Mouse (Mus musculus) heart, embryonic 12.5 days (tissue): ENCODE results near the gene Atp5e. TPM values are rescaled to one million over a fixed set of nuclear protein-coding genes. Genes with fewer than 3 reads are reported as not detected.
A peak's percentile ranks its signal among the peaks of the same experiment; 100 is the strongest.

Experiments
- ATAC-seq: fragments of 200-750 bp; cut with Nextera tagmentation; 2 replicates; pipeline ENCODE4 v1.8.0; 2017; ENCODE audit warnings: moderate TSS enrichment, moderate library complexity; ENCODE audit not compliant: insufficient number of reproducible peaks, low FRiP score
- H3K27ac ChIP-seq: fragments of 300-500 bp; sonication (generic); 2 replicates; pipeline ENCODE4 v1.5.1; 2016; ENCODE audit warnings: mild to moderate bottlenecking, moderate library complexity; ENCODE audit not compliant: poor library complexity, severe bottlenecking
- H3K27me3 ChIP-seq: fragments of 300-500 bp; sonication (generic); replicated peaks from 2 replicates; pipeline ENCODE4 v1.6.1; 2016; ENCODE audit warnings: mild to moderate bottlenecking, moderate library complexity
- H3K36me3 ChIP-seq: fragments of 300-500 bp; sonication (generic); 2 replicates; pipeline ENCODE4 v1.6.1; 2016; ENCODE audit warnings: mild to moderate bottlenecking, moderate library complexity
- H3K4me1 ChIP-seq: fragments of 300-500 bp; sonication (generic); replicated peaks from 2 replicates; pipeline ENCODE4 v1.6.1; 2016; ENCODE audit warnings: mild to moderate bottlenecking
- H3K4me2 ChIP-seq: fragments of 300-500 bp; sonication (generic); 2 replicates; pipeline ENCODE4 v1.6.1; 2016; ENCODE audit warnings: mild to moderate bottlenecking, moderate library complexity
- H3K4me3 ChIP-seq: fragments of 300-500 bp; sonication (generic); 2 replicates; pipeline ENCODE4 v1.5.1; 2016; ENCODE audit warnings: mild to moderate bottlenecking
- H3K9ac ChIP-seq: fragments of 300-500 bp; sonication (generic); 2 replicates; pipeline ENCODE4 v1.6.1; 2016; ENCODE audit warnings: mild to moderate bottlenecking, moderate library complexity
- H3K9me3 ChIP-seq: fragments of 300-500 bp; sonication (generic); replicated peaks from 2 replicates; pipeline ENCODE4 v1.6.1; 2016; ENCODE audit warnings: mild to moderate bottlenecking, moderate library complexity
- WGBS: fragments of 180-500 bp; shearing (Covaris S2); methylation state at CpG from one replicate; pipeline ENCODE4 v1.1.7; 2016; 5-methylcytosine and 5-hydroxymethylcytosine counted together
- polyA plus RNA-seq: library from polyadenylated mRNA; unstranded; fragments of >200 nt; fragmentation: Nextera tagmentation; extraction: Ambion mirVana; gene quantifications from 2 replicates; pipeline ENCODE4 v1.2.1, GENCODE M21; 2016

The Atp5e gene
- polyA plus RNA-seq, 1 experiment from 2014 or later = 1,054 TPM

DNA sequence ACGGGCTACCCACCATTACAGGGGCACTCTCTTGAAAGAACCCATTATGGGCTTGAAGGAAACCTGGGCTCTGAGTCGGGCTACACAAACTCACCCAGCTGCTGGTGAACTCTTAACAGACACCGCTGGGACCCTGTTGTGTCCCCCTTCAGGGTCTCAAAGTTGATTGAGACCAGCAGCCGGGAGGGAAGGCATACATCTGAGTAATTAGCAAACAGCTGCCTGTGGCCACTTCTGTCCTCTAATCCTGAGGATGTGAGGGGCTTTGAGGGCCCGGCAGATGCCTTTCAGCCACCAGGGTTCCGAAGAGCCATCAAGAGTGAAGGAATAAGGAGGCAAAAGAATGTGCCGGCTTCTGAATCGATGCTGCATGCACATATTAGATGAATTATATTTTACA, 17.0 kb downstream of the Atp5e start:
- Histone ChIP-seq H3K9ac (no peak overlapping the region), H3K27ac (no peak overlapping the region), H3K4me2 (no peak overlapping the region), H3K4me3 (no peak overlapping the region), H3K4me1 (peaks cover 13% of the 10 kb centered on the region), H3K27me3 (peaks cover 13% of the 10 kb centered on the region; the same call in 1 of the 2 replicates), H3K36me3 (no peaks in the 10 kb centered on the region), H3K9me3 (no peaks in the 10 kb centered on the region)
- ATAC-seq = no peak
- 72% methylated on average over 8 of the region's 8 CpGs for WGBS

DNA sequence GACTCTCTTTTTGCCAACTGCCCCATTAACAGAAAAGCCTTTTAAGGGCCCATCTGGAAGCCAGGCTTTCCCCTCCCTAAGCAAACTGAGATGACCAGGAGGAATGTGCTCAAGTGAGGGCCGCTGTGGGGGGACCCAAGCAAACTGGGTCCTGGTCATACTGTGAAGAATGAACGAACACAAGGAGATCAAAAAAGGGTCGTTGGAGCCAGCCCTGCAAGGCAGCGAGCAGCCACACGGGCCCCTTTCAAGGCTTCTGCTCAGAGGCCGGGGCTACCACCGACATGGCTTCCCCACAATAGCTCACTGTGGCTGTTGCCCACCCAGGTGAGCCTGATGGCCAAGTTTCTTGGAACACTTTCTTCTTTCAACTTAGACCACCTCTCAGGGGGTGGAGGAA, 17.4 kb downstream of the Atp5e start:
- 57% methylated on average over 7 of the region's 7 CpGs for WGBS
- Histone ChIP-seq H3K4me1 (peaks cover 15% of the 10 kb centered on the region), H3K27ac (no peak overlapping the region)

DNA sequence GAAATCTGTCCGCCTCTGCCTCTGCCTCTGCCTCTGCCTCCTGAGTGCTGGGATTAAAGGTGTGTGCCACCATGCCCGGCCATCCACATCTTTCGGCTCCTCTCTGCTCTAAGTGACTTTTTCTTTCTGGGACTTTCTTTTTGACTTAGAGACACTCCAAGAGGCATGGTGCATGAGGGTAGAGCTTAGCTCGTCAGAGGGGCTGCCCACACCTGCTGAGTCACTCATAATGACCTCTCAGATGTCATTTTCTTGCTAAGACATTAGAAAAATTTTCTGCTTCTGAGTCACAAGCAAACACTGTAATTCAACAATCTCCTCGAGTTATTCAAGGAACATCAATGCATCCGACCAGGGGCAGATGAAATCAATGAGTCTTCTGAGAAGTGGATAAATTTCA, 18.9 kb downstream of the Atp5e start:
- Histone ChIP-seq H3K9ac (no peak overlapping the region), H3K27me3 (peaks cover 13% of the 10 kb centered on the region; the same call in 1 of the 2 replicates), H3K9me3 (no peaks in the 10 kb centered on the region), H3K27ac (no peak overlapping the region), H3K4me3 (no peak overlapping the region), H3K4me1 (peaks cover 15% of the 10 kb centered on the region), H3K36me3 (no peaks in the 10 kb centered on the region), H3K4me2 (no peak overlapping the region)
- WGBS = 80% methylated on average over 6 of the region's 6 CpGs
- ATAC-seq = no peak

More for the DNA sequence above, 17.4 kb downstream of the Atp5e start:
- Histone ChIP-seq H3K9ac (no peak overlapping the region), H3K27me3 (peaks cover 13% of the 10 kb centered on the region; the same call in 1 of the 2 replicates), H3K36me3 (no peaks in the 10 kb centered on the region), H3K4me2 (no peak overlapping the region), H3K9me3 (no peaks in the 10 kb centered on the region), H3K4me3 (no peak overlapping the region)
- ATAC-seq = no peak

DNA sequence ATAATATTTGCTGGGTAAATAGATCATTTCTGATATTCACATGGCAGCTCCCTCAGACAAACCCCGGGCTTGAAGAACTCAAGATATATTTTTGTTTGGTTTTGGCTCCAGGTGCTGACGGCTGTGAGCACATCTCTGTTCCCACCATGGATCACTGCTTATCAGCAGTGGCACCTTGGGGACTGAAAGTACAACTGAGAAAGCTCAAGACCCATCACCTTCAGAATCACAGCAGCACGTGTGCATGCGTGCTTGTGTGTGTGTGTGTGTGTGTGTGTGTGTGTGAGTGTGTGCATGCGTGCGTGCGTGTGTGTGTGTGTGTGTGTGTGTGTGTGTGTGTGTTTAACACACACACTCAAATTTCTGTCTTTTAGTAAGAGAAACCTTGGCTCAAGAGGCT, 19.5 kb downstream of the Atp5e start:
- no peak overlapping the region for H3K9ac ChIP-seq
- H3K9me3 ChIP-seq = no peaks in the 10 kb centered on the region
- no peak overlapping the region for H3K4me3 ChIP-seq
- no peak for ATAC-seq
- H3K27ac ChIP-seq = no peak overlapping the region
- H3K4me1 ChIP-seq = peaks cover 21% of the 10 kb centered on the region
- H3K36me3 ChIP-seq = no peaks in the 10 kb centered on the region
- H3K27me3 ChIP-seq = peaks cover 13% of the 10 kb centered on the region; the same call in 1 of the 2 replicates
- no peak overlapping the region for H3K4me2 ChIP-seq
- 61% methylated on average over 7 of the region's 7 CpGs for WGBS

DNA sequence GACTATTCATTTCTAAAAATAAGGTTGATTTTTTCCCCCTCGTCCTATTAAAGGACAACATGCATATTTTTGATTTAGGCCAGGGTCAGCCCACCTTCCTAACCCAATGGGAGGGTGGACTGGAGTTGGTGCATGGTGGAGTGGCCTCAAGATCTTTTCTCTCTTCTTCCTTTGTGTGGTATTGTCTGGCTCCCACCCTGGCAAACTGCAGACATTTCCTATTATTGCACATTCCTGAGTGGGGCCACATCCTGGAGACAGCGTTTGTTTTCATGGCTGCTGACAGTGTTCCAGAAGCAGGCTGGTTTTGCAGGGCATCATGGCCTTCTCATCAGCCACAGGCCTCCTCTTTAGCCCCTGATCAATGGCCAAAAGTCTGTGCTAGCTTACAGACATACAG, 20.9 kb downstream of the Atp5e start:
- Histone ChIP-seq H3K4me1 (peaks cover 32% of the 10 kb centered on the region), H3K9ac (no peak overlapping the region), H3K27ac (no peak overlapping the region; the same call in 1 of the 2 replicates), H3K4me3 (no peak overlapping the region), H3K27me3 (peaks cover 13% of the 10 kb centered on the region; the same call in 1 of the 2 replicates), H3K9me3 (no peaks in the 10 kb centered on the region), H3K4me2 (no peak overlapping the region), H3K36me3 (no peaks in the 10 kb centered on the region)
- 44% methylated on average over 2 of the region's 2 CpGs for WGBS
- ATAC-seq = no peak

DNA sequence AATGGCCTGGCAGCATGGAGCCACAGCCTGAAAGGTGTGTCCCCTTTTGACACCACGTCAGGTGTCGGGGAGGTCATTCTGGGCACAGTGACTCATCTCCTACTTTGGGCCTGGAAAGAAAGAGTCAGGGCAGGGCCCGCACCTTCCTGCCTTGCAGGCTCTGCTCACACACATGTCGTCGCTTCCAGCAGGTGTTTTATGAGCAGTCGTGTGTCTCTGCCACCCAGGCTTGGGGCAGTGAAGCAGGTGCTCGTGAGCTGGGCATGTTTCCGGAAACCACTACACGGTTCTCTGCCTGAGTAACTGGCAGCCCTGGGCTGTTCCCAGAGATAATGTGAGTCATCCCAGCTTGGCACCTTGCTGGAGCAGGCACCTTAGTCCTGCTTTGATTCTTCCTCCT, 21.4 kb downstream of the Atp5e start:
- Histone ChIP-seq H3K9ac (0 out of 2 replicates have a peak overlapping the region, but pooled peaks have one; percentile 13), H3K27ac (0 out of 2 replicates have a peak overlapping the region, but pooled peaks have one; percentile 41), H3K9me3 (no peaks in the 10 kb centered on the region), H3K36me3 (no peaks in the 10 kb centered on the region), H3K4me1 (peaks cover 37% of the 10 kb centered on the region), H3K27me3 (peaks cover 13% of the 10 kb centered on the region; the same call in 1 of the 2 replicates), H3K4me2 (no peak overlapping the region), H3K4me3 (no peak overlapping the region)
- ATAC-seq = peak; percentile 12; the same call in 1 of the 2 replicates
- WGBS = 58% methylated on average over 9 of the region's 9 CpGs

DNA sequence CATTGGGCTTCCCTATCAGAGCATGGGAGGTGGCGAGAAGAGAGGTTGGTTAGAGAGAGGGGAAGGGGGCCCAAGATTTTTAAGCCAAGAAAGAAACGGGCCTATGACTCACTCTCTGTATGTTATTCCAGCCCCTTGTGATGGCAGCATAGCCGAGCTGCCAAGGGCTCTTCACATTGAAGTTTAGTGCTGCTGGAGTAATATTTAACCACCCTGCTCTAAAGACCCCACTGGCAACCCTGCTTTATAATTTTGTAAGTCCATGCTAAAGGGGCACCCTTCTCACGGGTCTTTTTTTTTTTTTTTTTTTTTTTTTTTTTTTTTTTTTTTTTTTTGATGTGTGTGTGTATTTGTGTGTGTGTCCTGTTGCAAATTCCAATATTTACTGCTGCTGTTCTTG, 22.0 kb downstream of the Atp5e start:
- 73% methylated on average over 4 of the region's 4 CpGs for WGBS
- ATAC-seq = no peak

DNA sequence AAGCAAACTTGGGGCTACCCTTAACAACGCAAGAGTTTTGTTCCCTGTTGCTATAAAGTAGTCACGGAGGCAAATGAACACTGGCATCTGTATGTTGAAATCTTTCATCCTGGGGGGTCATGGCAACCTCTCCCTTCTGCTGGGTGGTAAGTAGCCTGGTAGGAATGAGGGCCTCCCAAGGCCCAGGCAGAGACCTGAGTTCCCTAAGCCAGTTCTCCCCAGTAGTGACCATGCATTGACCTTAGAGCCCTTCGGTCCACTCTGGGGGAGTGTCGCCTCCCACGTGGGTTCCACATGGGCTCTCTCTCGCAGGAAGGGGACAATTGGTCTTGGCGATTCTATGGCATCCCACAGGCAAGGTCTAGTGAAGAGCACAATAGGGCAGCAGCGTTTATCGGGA, 23.9 kb downstream of the Atp5e start:
- Histone ChIP-seq H3K36me3 (peaks cover 14% of the 10 kb centered on the region; the same call in 1 of the 2 replicates), H3K9me3 (no peaks in the 10 kb centered on the region), H3K9ac (no peak overlapping the region), H3K27ac (no peak overlapping the region), H3K4me1 (peaks cover 38% of the 10 kb centered on the region), H3K27me3 (no peaks in the 10 kb centered on the region), H3K4me3 (no peak overlapping the region), H3K4me2 (0 out of 2 replicates have a peak overlapping the region, but pooled peaks have one; percentile 85)
- 85% methylated on average over 9 of the region's 9 CpGs for WGBS
- ATAC-seq = no peak

More for the DNA sequence above, 22.0 kb downstream of the Atp5e start:
- peaks cover 8% of the 10 kb centered on the region; the same call in 1 of the 2 replicates for H3K27me3 ChIP-seq
- no peak overlapping the region for H3K4me3 ChIP-seq
- no peak overlapping the region for H3K27ac ChIP-seq
- H3K9ac ChIP-seq = no peak overlapping the region
- H3K9me3 ChIP-seq = no peaks in the 10 kb centered on the region
- no peaks in the 10 kb centered on the region for H3K36me3 ChIP-seq
- peaks cover 38% of the 10 kb centered on the region for H3K4me1 ChIP-seq
- H3K4me2 ChIP-seq = no peak overlapping the region

DNA sequence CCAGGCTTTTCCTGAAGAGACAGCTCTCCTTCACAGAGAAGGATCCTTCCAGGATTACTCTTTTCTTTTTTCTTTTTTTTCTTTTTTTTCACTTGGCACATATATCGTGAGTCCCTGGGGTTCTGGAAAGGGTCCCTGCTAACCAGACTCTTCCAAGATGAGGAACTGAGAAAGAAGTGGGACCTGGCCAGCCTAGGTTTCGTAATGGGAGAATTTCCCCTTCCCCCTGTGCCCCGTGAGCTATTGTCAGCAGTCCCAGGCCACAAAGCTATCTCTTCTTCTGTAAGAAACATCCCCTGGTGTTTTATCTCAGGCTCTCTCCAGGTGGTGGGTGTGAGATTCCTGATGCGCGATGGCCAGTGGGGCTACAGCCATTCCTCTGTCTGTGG, 24.5 kb downstream of the Atp5e start:
- Histone ChIP-seq H3K4me2 (peak overlapping the region; percentile 85), H3K4me3 (peak overlapping the region; percentile 58; the same call in 1 of the 2 replicates), H3K36me3 (peaks cover 16% of the 10 kb centered on the region; the same call in 1 of the 2 replicates), H3K9ac (peak overlapping the region; percentile 73; the same call in 1 of the 2 replicates), H3K4me1 (peaks cover 38% of the 10 kb centered on the region), H3K27ac (no peak overlapping the region), H3K9me3 (no peaks in the 10 kb centered on the region), H3K27me3 (no peaks in the 10 kb centered on the region)
- 29% methylated on average over 5 of the region's 5 CpGs for WGBS
- no peak for ATAC-seq

DNA sequence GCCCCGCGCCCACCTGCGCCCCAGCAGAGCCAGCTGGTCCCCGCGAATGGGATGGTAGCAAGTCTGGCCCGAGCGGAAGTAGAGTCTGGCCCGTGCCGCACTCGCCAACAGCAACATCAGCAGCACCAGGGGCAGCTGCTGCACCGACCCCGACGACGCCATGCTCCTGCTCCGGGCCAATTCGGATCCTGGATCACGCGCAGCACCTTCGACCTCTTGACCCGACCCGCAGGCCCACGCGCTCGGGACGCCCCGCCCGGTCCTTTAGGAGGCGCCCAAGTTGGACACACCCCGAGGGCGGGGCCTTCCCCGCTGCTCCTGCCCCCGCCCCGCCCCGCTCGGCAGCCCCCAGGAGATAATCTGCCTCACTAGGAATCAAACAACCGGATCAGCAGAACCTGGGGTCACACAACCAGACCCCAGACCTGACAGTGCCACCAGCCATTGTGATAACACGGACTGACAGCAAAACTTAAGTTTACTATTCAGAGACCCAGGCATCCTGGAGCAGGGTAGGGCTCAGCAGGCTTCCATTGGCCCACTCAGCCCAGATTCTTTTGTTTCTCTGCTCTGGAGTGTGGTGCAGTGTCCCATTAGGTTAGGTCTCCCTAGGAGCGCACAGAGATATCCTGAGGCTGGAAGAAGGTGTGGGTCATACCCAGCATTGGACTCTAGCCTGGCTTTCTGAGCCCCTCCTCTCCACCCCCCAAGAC, 25.0 kb downstream of the Atp5e start, which contains the start of gene Ctsz:
Gene Ctsz, minus strand, starts transcription at position 303 of the 713 bp plus-strand sequence.
- Histone ChIP-seq H3K4me3 (peak within 1 kb of the TSS; percentile 58), H3K9ac (peak within 1 kb of the TSS; percentile 73), H3K9me3 (no peaks in the 10 kb centered on the region), H3K36me3 (peaks cover 19% of the 10 kb centered on the region; the same call in 1 of the 2 replicates), H3K27me3 (no peaks in the 10 kb centered on the region), H3K27ac (no peak within 1 kb of the TSS), H3K4me2 (peak within 1 kb of the TSS; percentile 85), H3K4me1 (peaks cover 38% of the 10 kb centered on the region)
- WGBS = 1% methylated on average over 38 of the region's 38 CpGs
- peak; percentile 86 for ATAC-seq

DNA sequence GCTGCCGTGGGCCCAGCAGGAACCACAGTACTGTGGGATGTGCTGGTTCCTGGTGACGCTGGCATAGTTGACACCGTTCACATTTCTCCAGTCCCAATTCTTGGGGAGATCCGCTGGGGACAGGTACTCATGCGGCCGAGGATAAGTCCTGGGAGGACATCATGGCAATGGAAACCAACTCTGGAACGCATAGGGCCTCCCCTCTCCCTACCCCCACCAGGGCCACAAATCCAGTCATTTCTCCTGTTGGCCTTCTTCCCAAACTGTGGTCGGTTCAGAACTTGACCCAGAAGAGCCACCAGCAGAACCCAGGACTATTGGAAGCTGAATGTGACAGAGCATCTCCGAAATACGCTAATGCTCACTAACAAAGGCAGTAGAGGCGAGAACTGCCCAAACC, 25.7 kb downstream of the Atp5e start:
- WGBS = 64% methylated on average over 11 of the region's 11 CpGs
- ATAC-seq = no peak
- peak overlapping the region; percentile 85 for H3K4me2 ChIP-seq
- peaks cover 34% of the 10 kb centered on the region for H3K4me1 ChIP-seq
- H3K9ac ChIP-seq = peak overlapping the region; percentile 73
- no peak overlapping the region for H3K27ac ChIP-seq
- H3K27me3 ChIP-seq = no peaks in the 10 kb centered on the region
- peak overlapping the region; percentile 58 for H3K4me3 ChIP-seq
- H3K36me3 ChIP-seq = peaks cover 25% of the 10 kb centered on the region; the same call in 1 of the 2 replicates
- no peaks in the 10 kb centered on the region for H3K9me3 ChIP-seq
